Mouse (Mus musculus) gastrocnemius, postnatal 25 days (tissue): ENCODE measurements around the gene Obsl1. TPM values are rescaled to one million over a fixed set of nuclear protein-coding genes. Genes with fewer than 3 reads are reported as not detected.

ENCODE experiments used
- DNase-seq: peaks from one replicate; pipeline ENCODE4 v3.0.0; 2022
- total RNA-seq, 2 experiments: library from RNA; stranded (reverse); gene quantifications; 1 replicate in 1 of 2; 2 replicates in 1 of 2; pipeline ENCODE4 v1.2.3; 2021

Gene Obsl1
- total RNA-seq, 2 experiments from 2014 or later = 37.7 to 52.8 TPM

- no peak for DNase-seq
Observed at GRCm38 (mm10) chr1:75455433-75455832, 50.8 kb downstream of the Obsl1 start.

GRCm38 (mm10) chr1:75451900-75452299 is 54.4 kb downstream of the Obsl1 start:
- DNase-seq = no peak

- DNase-seq = no peak
Observed at GRCm38 (mm10) chr1:75450314-75451005, 55.8 kb downstream of the Obsl1 start, which contains the start of gene Asic4. Gene Asic4, plus strand, starts transcription at chr1:75450436.

- no peak for DNase-seq
Observed at GRCm38 (mm10) chr1:75449377-75450135, 56.7 kb downstream of the Obsl1 start.

- no peak for DNase-seq
Observed at GRCm38 (mm10) chr1:75448937-75449336, 57.3 kb downstream of the Obsl1 start.

- DNase-seq = no peak
Observed at GRCm38 (mm10) chr1:75448052-75448431, 58.2 kb downstream of the Obsl1 start.

- DNase-seq = no peak
Observed at GRCm38 (mm10) chr1:75447265-75448051, 58.8 kb downstream of the Obsl1 start.

- no peak for DNase-seq
Observed at GRCm38 (mm10) chr1:75446656-75447055, 59.6 kb downstream of the Obsl1 start.

- DNase-seq = peak; percentile 68
Observed at GRCm38 (mm10) chr1:75445751-75446611, 60.3 kb downstream of the Obsl1 start.

- no peak for DNase-seq
Observed at GRCm38 (mm10) chr1:75445141-75445701, 61.0 kb downstream of the Obsl1 start.

- DNase-seq = no peak
Observed at GRCm38 (mm10) chr1:75444208-75444607, 62.0 kb downstream of the Obsl1 start.

GRCm38 (mm10) chr1:75443247-75444024 is 62.8 kb downstream of the Obsl1 start:
- no peak for DNase-seq

- DNase-seq = no peak
Observed at GRCm38 (mm10) chr1:75442811-75443210, 63.4 kb downstream of the Obsl1 start.

- DNase-seq = no peak
Observed at GRCm38 (mm10) chr1:75442171-75442570, 64.1 kb downstream of the Obsl1 start.

GRCm38 (mm10) chr1:75441471-75441996 is 64.7 kb downstream of the Obsl1 start:
- no peak for DNase-seq

- no peak for DNase-seq
Observed at GRCm38 (mm10) chr1:75440661-75441060, 65.6 kb downstream of the Obsl1 start.

GRCm38 (mm10) chr1:75438782-75439181 is 67.5 kb downstream of the Obsl1 start:
- DNase-seq = no peak

- DNase-seq = peak; percentile 82
Observed at GRCm38 (mm10) chr1:75435475-75436328, 70.5 kb downstream of the Obsl1 start, which contains the start of gene Gmppa. Gene Gmppa, plus strand, starts transcription at chr1:75435930.
